Mouse (Mus musculus): ENCODE measurements around the gene Fth1.

Fth1 gene

DNA sequence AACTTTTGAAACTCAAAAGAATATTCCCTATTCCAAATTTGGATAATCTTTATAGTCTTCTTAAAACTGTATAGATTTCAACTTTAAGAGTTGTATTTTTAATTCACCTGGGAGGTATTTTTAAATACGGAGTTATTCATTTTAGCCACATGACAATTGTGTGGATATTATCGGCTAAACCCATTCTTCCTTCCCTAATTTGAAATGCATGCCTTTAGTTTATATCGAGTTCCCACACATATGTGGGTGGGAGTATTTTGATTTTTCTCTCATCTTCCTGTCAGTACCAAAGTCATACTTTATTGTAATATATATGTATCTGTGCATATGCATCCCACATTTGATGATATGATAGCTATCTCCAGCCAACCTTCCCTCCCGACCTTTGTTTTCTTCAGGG lies at the start of gene Fth1:
Gene Fth1 (plus strand): TSS at position 341 of the 400 bp plus-strand sequence.
- ChIA-PET CTCF (interaction anchor here in 2 of 4 experiments (1.2 to 3.3 kb wide), 2 partner anchors 10 to 11 kb away, joined by 3 to 13 read pairs; no protein-coding TSS in a partner anchor), POLR2A (interaction anchor here in 2 of 4 experiments (0.9 to 6.9 kb wide), 8 partner anchors 10 to 81 kb away, joined by 3 to 95 read pairs (median 28); partner anchors contain the start of gene Incenp (in 1 of the 2))

DNA sequence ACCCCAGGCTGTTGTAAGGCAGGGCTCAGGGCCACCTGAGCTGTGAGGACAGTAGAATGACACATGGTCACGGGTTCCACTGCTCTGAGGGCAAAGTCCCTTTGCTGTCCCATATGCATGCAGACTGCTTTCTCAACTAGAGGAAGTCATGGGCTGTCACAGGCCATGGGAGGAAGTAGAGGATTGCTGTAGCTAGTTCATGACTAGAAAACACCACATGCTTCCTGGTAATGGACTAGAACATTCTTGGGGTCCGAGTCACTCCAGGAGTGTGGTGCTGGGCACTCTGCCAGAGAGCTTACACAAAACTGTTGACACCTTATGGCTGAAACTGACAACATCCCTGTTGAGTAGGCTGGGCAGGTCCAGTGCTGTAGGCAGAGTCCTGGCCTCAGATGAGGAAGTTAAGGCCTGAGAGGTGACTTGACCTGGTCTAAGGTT lies 49.2 kb upstream of the Fth1 start:
- ChIA-PET CTCF (interaction anchor here in 3 of 4 experiments (0.5 to 1.1 kb wide), 4 partner anchors 27 to 956 kb away, joined by 3 to 6 read pairs (median 3); no protein-coding TSS in a partner anchor), POLR2A (interaction anchor here in 2 of 4 experiments (0.6 to 1.5 kb wide), 3 partner anchors 8 to 52 kb away, joined by 3 to 6 read pairs (median 4); no protein-coding TSS in a partner anchor)

DNA sequence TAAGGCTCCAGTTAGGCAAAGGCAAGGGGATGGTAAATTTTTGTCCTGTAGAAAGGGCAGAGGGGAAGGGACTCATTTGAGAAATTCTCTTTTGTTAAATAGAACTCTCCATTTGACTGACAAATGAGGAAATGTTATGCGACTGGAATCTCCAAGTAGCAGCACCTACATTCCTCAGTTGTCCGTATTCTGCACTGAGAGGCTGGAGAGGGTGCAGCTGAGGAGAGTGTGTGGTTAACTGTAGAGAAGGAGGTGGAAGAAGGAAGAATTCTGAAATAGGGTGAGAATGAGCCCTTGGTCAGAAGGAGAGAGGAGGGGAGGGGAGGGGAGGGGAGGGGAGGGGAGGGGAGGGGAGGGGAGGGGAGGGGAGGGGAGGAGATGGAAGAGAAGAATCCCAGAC lies 46.5 kb upstream of the Fth1 start:
- ChIA-PET CTCF (interaction anchor here in 2 of 4 experiments (0.5 to 1.5 kb wide), 2 partner anchors 57 to 66 kb away, joined by 3 to 4 read pairs; no protein-coding TSS in a partner anchor), POLR2A (interaction anchor here in 3 of 4 experiments (0.5 to 1.8 kb wide), 4 partner anchors 18 to 480 kb away, joined by 3 to 5 read pairs (median 4); no protein-coding TSS in a partner anchor)

DNA sequence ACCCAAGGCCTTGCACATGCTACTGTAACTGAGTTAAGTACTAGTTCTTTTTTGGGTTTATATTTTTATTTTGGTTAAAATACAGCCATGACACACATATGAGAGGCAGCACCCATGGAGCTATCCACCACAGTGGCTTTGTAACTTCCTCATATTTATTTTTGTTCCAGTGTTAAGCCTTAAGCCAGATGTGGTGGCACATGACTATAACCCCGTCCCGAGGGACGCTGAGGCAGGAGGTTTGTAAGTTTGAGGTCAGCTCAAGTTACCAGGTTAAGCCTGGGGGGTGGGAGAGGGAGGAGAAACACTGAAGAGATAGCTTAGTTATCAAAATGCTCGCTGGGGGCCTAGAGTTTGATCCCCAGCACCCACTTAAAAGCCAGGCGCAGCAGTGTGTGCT lies 43.8 kb upstream of the Fth1 start:
- POLR2A ChIA-PET, result interaction anchor here in 3 of 4 experiments (0.7 to 2.3 kb wide), 5 partner anchors 15 to 50 kb away, joined by 3 to 6 read pairs (median 4); no protein-coding TSS in a partner anchor
- CTCF ChIA-PET, result interaction anchor here in 2 of 4 experiments (0.5 to 1.3 kb wide), 4 partner anchors 32 to 64 kb away, joined by 3 to 4 read pairs (median 3); no protein-coding TSS in a partner anchor

DNA sequence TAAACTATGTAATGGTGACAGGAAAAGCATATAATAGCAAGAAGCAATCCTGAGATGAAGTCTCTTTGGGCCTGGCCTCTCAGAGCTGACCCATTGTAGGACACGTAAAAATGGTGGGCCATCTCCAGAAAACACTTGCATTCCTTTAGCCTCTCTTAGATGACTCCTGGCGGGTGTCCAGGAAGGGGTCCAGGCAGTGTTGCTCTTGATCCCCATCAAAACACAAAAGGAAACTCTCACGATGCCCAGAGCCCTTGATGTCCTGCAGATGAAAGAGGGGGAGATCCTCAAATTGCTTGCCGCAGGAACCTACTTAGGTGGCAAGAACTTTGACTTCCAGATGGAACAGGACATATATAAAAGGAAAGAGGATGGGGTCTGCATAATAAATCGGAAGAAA lies 43.0 kb upstream of the Fth1 start:
- ChIA-PET POLR2A (interaction anchor here in 2 of 4 experiments (0.7 to 5.0 kb wide), 5 partner anchors 9 to 1053 kb away, joined by 3 to 48 read pairs (median 3); partner anchors contain the start of gene Fth1 (in 1 of the 2)), CTCF (interaction anchor here in 1 of 4 experiments (1.2 to 1.3 kb wide), 2 partner anchors 54 to 56 kb away, joined by 3 to 6 read pairs; no protein-coding TSS in a partner anchor)

DNA sequence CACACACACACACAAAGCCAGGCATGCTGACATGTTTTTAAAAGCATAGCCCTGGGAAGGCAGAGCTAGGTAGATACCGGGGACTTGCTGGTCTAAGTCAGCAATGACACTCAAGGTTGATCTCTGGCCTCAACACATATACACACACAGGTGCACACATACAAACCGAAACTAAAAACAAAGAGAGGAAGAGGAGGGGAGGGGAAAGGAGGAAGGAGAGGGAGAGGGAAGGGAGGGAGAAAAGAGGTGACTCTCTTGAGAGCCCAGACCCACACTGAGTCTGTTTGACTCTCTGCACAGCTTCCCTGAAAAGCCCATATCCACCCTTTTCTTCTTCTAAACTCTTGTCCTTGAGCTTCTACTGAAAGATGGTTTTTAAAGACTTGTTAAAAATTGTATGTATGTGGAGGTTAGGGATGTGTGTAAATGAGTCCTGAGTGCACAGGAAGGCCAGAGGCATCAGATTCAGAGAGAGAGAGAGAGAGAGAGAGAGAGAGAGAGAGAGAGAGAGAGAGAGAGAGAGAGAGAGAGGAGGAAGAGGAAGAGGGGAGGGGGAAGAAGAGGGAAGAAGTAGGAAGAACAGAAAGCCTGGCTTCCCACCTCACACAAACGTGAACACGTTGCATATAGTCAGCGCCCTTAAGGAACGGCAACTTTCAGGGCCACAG lies 42.1 kb upstream of the Fth1 start:
- ChIA-PET CTCF (interaction anchor here in 2 of 4 experiments (0.6 to 1.2 kb wide), 5 partner anchors 51 to 105 kb away, joined by 3 to 6 read pairs (median 3); no protein-coding TSS in a partner anchor), POLR2A (interaction anchor here in 2 of 4 experiments (0.7 to 5.0 kb wide), 8 partner anchors 8 to 1054 kb away, joined by 3 to 48 read pairs (median 4); partner anchors contain the start of gene Fth1 (in 1 of the 2))

DNA sequence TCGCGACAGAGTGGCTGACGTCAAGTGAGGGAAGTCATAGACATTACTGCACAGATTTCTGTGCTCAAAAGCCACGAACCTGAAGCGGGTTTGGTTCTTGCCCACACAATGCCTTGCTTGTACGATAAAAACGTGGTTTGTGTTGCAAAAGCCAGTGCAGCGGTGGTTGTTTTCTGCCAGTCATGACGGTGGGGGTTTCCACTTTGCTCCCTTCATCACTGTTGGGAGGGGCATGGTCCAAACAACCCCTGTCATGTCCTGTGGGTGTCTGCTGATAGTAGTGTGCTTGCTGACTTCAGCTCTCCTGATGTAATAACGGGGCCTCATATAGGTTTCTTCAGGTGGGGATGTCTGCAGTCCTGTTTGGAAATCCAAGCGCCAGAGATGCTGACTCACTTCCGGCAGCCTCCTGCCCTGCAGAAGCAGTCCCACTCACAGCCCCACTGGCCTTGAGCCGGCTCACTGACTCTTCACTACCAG lies 41.5 kb upstream of the Fth1 start:
- POLR2A ChIA-PET, result interaction anchor here (0.6 to 5.0 kb wide), 14 partner anchors 10 to 281 kb away, joined by 3 to 48 read pairs (median 4); partner anchors contain the start of gene Fth1 (in 1 of the 4)
- CTCF ChIA-PET, result interaction anchor here in 1 of 4 experiments (1.1 to 1.3 kb wide), 3 partner anchors 51 to 54 kb away, joined by 3 to 6 read pairs (median 5); no protein-coding TSS in a partner anchor

DNA sequence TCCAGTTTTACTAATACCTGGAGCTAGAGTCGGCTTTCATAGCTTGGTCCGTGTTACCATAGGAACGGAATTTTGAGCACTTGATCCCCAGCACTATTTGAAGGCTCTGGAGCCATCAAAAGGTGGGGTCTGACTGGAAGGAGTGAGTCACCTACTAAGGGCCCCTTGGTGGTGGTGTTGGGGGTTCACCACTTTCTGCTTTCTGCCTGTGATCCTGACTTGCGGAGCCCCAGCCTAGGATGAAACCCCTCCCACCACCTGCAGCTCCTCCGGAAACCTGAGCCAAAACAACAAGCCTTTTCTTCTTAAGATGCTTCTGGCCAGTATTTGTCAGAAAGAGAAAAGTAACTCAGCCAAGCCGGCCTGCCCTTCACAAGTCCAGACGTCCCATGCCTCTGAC lies 40.6 kb upstream of the Fth1 start:
- ChIA-PET POLR2A (interaction anchor here (0.6 to 5.0 kb wide), 18 partner anchors 11 to 721 kb away, joined by 3 to 48 read pairs (median 4); partner anchors contain the start of genes Fads1 (in 1 of the 4) and Fth1 (in 1 of the 4)), CTCF (interaction anchor here in 3 of 4 experiments (0.6 to 1.3 kb wide), 5 partner anchors 29 to 301 kb away, joined by 3 to 5 read pairs (median 4); no protein-coding TSS in a partner anchor)

DNA sequence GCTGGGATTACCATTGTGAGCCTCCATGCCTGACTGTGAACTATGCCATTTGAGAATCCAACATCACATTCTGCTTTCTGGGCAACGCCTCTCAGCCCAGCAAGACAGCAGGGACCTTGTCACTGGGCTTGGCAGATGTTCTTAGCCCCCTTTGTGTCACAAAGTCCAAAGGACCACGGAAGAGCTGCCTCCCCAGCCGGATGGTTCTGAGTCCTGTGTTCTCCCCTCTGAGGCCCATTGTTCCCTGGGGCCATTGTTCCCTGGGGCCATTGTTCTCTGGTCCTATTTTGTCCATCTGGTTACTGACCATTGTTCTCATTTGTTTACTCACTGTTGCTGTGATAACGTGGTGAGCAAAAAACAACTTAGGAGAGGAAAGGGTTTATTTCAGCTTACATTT lies 39.5 kb upstream of the Fth1 start:
- ChIA-PET POLR2A (interaction anchor here in 3 of 4 experiments (0.6 to 5.0 kb wide), 12 partner anchors 11 to 774 kb away, joined by 3 to 48 read pairs (median 4); partner anchors contain the start of genes Fads1 (in 1 of the 3) and Fth1 (in 1 of the 3)), CTCF (interaction anchor here in 1 of 4 experiments (1.1 kb wide), 1 partner anchor 52 kb away, joined by 4 read pairs; no protein-coding TSS in a partner anchor)

DNA sequence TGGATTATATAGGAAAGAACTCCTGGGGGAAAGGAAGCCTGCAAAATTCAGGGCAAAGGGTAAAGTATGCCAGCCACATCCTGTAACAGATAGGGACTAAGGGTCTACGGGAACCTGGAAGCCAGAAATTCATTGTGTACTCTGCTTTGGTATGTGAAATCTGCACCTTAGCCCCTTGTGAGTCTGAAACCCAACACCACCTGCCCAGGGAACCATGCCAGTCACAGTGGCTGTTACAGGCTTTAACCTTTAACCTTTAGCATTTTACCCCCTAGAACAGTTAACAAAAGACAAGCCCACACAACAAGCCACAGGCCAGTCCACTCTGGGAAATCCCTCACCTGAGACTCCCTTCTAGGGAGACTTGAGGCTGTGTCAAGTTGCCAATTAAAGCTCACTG lies 38.6 kb upstream of the Fth1 start:
- POLR2A ChIA-PET, result interaction anchor here in 2 of 4 experiments (0.6 to 5.0 kb wide), 3 partner anchors 14 to 41 kb away, joined by 3 to 48 read pairs (median 5); partner anchors contain the start of gene Fth1 (in 1 of the 2)
- CTCF ChIA-PET, result interaction anchor here in 1 of 4 experiments (1.1 kb wide), 1 partner anchor 51 kb away, joined by 4 read pairs; no protein-coding TSS in a partner anchor

DNA sequence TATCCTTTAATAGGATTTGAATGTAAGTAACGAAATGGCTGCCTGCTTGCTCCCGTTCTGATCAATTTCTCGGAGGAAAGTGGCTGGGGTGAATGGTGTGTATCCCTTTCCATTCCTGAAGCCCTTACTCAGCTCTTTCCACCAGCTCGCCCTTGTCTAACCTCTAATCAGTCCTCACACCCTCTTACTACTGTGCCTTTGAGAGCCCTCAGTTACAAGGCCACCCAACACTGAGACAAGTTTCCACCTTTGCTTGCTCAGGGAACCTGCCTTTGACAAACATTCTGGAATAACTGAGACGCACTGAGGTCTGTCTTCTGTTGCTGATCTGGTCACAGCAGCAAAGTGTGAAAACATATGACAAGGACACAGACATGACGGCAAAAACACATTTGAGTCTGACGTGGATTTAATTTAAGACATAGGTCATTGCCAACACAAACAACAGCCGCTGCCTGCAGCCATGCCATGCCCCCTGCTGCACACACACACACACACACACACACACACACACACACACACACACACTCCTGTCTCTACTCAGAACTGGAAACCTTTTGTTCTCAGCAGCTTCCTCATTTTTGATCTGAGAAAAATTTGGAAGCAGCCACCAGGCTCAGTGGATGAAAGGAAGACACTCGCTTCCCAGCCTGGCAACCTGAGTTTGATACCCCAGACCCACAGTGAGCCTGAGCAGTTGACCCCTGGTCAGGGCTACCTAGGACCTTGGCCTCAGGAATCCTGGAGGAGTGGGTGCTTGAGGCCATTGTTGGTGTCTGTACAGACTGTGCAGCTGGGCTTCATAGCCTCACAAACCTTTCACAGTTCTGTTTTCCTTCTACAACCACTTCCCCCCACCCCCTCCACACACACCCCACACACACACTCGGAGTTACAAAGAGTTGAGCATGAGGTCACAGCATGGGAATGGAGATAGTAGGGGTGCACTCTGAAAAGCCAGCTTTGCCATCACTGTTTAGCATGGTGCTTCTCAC lies 37.6 kb upstream of the Fth1 start:
- CTCF ChIA-PET, result interaction anchor here in 1 of 4 experiments (1.0 kb wide), 1 partner anchor 56 kb away, joined by 3 read pairs; no protein-coding TSS in a partner anchor
- POLR2A ChIA-PET, result interaction anchor here in 3 of 4 experiments (0.5 to 5.0 kb wide), 4 partner anchors 9 to 404 kb away, joined by 3 to 48 read pairs (median 3); partner anchors contain the start of gene Fth1 (in 1 of the 3)

DNA sequence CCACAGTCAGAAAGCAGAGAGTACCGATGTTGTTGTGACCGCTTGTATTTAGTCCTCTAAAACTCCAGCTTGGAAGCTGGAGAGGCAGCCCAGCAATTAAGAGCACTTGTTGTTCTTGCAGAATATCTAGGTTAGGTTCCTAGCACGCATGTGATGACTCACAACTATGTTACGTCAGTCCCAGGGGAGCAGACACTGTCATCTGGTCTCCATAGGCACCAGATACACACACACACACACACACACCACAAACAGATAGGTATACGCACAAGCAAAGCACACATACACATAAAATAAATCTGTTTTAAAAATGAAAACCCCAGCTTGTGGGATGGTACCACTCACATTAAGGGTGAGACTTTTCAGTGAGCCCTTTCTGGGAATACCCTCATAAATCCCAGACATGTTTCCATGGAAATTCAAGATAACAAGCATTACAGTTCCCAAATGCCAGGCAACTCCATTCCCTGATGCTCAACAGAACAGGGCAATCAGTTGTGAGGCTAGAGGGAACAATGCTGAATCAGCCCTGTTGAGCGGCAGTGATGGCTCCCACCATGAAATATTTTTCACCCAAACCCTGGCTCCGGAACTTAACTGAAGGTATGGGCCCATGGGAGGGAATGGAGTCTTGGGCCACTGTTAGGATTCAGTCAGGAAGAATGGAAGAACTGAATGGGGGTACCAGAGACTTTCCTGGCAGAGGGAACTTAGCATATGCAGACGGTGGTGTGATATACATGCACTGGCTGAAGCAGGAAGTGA lies 34.4 kb upstream of the Fth1 start:
- ChIA-PET POLR2A (interaction anchor here in 3 of 4 experiments (0.5 to 1.6 kb wide), 6 partner anchors 8 to 1218 kb away, joined by 3 to 7 read pairs (median 4); no protein-coding TSS in a partner anchor), CTCF (interaction anchor here in 2 of 4 experiments (0.6 kb wide), 2 partner anchors 28 to 1250 kb away, joined by 3 read pairs; no protein-coding TSS in a partner anchor)

DNA sequence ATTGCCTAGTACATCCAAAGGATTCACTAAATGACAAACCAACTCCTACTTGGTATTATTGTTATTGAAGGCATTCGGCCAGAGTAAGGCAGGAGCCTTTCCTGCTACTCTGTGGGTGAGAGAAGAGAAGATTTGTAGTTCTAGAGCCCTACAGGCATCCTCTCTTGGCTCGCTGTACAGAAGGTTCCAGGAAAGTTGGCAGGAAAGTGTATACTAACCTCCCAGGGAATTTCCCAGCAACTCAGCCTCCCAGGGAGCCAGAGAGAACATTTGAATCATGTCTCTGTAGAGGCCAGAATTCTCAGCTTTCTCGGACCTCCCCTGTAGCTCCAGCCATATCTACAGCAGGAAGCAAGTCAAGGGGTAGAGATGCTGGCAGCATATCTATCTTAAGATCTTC lies 33.4 kb upstream of the Fth1 start:
- ChIA-PET POLR2A (interaction anchor here in 2 of 4 experiments (1.1 to 1.3 kb wide), 2 partner anchors 35 kb away, joined by 3 to 4 read pairs; no protein-coding TSS in a partner anchor), CTCF (no interaction called here)

DNA sequence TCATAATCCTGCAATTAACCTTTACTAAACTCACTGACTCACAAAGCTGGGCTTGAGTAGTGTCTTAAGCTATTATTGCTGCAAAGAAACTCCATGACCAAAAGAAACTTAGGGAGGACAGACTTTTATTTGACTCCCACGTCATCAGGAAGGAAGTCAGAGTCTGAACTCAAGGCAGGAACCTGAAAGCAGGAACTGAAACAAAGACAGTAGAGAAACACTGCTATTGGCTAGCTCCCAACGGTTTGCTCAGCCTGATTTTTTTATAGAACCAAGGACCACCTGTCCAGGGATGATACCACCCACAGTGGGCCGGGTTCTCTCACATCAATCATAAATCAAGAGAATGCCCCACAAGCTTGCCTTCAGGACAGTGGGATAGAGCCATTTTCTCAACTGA lies 28.0 kb upstream of the Fth1 start:
- POLR2A ChIA-PET, result interaction anchor here in 2 of 4 experiments (0.7 to 1.3 kb wide), 3 partner anchors 30 to 61 kb away, joined by 3 read pairs; no protein-coding TSS in a partner anchor
- CTCF ChIA-PET, result no interaction called here

DNA sequence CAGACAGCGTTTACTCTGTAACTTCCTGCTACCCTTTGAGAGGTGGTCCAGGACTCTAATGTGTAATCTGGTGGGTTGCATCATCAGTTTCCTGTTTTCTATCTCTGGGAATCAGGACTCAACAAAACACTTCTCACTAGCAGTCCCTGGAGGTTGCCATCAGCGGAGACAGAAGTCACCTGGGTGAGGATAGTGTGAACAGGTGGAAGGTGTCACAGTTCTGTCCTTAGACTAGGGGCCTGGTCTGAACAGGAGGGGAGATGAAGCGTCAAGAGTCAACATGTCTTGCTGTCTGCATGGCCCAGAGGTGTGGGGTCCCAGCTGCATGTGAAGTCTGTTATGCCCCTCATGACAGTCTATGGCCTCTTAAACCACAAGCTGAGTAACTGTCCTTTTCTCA lies 27.5 kb upstream of the Fth1 start:
- ChIA-PET POLR2A (interaction anchor here in 2 of 4 experiments (0.8 to 1.3 kb wide), 3 partner anchors 28 to 61 kb away, joined by 3 read pairs; no protein-coding TSS in a partner anchor), CTCF (no interaction called here)
